Mouse (Mus musculus): Measurements from ENCODE around the gene Nup107.
"Not testable (repeated sequence)": the region's sequence is repeated elsewhere in the genome, so short reads cannot be mapped to it uniquely, and the experiment has no call there.

Gene Nup107

DNA sequence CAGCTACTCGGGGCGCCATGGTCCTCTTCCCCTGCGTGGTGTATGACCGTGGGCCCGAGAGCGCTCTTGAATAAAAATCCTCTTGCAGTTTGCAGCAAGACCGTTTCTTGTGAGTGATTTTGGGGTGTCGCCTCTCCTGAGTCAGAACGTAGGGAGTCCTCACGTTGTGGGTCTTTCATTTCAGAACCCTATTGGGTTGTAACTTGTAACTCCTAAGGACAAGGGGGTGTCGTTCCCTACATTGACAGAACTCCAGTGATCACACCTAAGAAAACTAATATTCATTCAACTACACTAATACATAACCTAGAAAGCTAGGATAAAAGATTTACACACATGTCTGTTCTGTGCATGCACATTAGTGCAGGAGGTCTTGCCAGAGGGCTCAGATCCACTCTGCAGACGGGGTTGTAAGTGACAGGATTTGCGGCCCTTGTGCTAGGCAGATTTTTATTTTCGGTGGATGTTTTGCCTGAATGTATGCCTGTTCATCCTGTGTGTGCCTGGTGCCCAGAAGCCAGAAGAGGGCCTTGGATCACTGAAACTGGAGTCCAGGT lies 42.6 kb downstream of the Nup107 start:
- DNase-seq: no peak

DNA sequence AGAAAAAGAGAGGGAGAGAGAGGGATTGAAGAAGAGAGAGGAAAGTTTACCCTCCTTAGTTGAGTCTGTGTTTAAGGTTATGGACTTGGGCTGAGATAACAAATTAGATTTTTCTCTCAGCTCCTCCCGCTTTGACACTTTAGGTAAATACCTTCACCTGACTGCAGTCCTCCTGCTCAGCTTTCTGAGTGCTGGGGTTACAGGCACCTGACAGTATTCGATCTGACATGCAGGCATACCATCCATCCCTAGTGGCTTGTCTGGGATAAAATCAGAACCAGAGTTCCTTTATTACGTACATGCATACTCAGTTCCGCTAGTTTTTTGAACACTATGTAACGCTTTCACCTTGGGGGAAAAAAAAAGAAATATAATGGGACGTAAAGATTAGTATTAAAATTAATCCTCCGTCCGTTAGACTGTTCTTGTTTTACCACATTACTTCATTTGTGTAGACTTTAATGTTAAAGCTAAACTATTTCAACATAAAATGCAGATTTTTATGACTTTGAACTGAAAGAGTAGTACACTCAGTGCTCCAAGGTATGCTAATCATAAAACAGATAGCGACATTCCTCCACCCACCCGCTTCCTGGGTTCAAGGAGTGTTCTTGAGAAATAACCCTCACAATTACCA lies 43.3 kb downstream of the Nup107 start:
- DNase-seq: no peak

GRCm38 (mm10) chr10:117748276-117749049 lies 44.0 kb downstream of the Nup107 start:
- DNase-seq: no peak

DNA sequence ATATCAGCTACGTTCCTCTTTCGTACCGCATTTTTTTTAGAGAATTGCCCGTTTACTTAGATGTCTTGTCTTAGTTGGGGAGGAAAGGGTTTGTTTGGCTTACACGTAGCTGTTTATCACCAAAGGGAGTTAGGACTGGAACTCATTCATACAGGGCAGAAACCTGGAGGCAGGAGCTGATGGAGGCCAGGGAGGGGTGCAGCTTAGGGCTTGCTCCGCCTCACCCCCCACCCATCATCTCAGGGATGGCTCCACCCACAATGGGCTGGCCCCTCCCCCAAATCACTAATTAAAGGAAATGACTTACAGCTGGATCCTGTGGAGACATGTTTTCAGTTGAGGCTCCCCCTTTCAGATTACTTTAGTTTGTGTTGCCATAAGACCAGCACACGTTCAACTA lies 44.8 kb downstream of the Nup107 start:
- no peak for DNase-seq

- peak; percentile 99 for DNase-seq
Observed at GRCm38 (mm10) chr10:117746297-117746883, 46.1 kb downstream of the Nup107 start, which contains the start of gene Slc35e3. Gene Slc35e3 (minus strand): TSS chr10:117746365.

- DNase-seq: peak; percentile 46
Observed at GRCm38 (mm10) chr10:117745570-117746296, 46.8 kb downstream of the Nup107 start.

DNA sequence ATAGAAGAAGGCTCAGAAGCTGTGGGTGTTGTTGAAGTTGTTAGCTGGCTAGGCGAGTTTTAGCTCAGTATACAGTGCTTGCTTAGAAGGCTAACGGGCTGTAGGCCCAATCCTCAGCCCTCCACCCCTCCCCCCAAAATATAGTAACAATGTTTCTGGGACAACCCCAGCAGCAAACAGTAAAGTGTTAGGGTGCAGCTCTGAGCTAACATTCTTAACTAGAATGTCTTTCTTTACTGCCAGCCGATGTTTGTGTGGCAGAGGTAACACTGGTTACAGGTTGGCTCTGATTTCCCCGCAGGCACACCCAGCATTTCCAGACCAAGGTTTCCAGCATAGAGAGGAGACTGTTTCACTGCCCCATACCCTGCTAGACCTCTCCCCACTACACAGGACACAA lies 48.6 kb downstream of the Nup107 start:
- DNase-seq: no peak

DNA sequence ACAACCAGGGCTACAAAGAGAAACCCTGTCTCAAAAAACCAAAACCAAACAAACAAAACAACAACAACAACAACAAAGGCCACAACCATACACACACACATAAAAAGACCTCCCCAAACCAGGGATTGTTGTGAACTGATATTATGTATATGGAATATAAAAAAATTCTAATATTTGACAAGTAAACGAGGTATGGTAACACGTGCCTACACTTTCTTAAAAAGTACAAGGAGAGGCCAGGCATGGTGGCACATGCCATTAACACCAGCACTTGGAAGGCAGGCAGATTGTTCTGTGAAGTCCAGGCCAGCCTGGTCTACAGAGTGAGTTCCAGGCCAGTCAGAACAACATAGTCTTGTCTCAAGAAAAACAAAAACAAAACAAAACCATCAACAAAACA lies 49.3 kb downstream of the Nup107 start:
- no peak for DNase-seq

- no peak for DNase-seq
Observed at GRCm38 (mm10) chr10:117742618-117743017, 49.9 kb downstream of the Nup107 start.

- no peak for DNase-seq
Observed at GRCm38 (mm10) chr10:117741698-117742475, 50.6 kb downstream of the Nup107 start.

DNA sequence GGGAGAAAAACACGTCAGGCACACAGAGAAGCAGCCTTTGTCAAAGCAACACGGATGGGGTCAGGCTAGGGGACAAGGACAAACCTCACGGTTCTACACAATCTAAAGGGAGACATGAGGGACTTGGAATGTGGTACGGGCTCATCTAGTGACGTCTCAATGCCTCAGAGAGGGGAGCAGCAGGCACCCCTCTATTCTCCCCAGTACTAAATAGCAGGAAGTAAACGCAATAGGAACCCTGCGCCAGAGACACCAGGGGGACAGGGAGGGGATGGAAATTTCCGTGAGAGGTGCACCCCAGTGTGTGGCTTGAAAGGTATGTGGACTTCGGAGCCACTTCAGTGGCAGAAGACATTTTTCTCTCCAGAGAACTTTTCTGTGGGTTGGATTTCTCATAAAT lies 51.6 kb downstream of the Nup107 start:
- DNase-seq: no peak

DNA sequence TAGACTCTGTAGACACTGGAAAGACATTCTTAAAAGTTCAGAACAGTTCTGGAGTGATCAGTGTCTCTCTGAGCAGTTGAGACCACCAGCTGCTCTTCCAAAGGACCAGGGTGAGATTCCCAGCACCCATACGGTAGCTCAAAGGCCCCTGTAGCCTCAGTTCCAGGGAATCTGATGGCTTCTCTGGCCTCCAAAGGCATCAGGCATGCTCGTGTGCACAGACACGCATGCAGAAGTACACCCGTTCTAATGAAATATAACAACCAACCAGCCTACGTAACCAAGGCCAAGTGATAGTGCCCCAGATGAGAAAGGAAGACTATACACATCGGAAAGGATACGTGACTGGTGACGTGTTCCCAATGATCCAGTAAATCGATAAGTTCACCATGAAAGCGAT lies 52.3 kb downstream of the Nup107 start:
- DNase-seq: no peak

- no peak for DNase-seq
Observed at GRCm38 (mm10) chr10:117739648-117739948, 52.9 kb downstream of the Nup107 start.

DNA sequence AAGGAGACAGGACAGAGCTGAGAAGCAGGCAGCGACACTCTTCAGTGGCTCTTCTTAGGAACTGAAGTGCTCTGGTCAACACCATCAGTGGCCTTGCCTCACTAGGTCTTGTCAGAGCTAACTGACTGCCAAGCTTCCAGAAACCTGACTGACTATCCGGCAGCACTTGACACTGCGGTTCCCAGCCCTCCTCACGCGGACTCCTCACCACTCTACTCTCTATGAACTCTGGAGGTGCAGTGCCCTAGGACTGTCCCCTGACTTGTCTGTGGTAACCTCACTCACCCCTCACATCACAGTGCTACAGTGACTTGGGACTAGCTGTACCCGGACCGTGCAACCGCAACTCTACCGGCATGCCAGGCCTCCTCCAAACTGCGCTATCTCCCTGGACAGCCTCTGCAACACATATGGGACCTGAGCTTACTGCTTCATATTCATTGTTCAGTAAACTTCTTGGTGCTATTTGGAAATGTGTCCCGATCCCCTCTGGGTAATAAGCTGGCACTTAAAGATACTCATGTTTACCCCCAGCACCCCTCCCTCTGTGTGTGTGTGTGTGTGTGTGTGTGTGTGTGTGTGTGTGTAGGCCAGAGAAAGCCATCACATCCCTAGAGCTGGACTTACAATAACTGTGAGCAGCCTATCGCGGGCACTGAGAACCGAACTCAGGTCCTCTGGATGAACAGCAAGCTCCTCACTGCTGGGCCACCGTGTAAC lies 53.4 kb downstream of the Nup107 start:
- DNase-seq: no peak

DNA sequence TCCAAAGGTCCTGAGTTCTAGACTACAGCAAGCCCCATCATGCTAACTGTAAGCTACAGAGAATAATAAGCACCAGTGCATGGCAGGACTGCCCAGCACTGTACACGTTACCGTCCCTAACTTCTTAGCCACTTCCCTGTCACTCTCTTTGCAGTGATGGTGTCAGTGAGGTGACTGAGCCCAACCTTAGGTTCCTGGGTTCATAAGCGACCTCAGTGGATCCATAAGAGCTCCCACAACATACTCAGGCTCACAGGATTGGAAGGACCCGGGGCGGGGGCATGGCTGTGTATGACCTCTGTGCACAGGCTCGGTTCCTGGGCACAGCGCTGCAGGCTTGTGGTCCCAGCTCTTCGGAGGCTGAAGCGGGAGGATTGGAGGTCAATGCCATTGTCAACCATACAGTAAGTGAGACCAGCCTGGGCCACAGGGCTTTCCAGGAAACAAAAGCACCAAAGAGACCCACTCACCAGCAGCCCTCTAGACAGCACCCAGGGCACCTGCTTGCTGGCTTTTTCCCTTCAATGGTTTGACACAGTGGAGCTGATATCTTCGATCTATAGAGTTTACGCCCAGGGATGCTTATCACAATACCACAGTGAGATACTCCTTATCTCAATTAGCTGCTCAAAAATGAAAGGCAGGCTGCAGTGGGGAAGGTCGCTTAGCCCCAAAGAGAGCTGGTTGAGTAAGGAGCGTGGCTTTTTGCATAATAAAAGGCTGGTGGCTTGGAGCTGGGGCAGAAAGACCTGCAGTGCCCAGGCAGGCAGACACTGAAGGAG lies 54.2 kb downstream of the Nup107 start:
- DNase-seq: no peak

DNA sequence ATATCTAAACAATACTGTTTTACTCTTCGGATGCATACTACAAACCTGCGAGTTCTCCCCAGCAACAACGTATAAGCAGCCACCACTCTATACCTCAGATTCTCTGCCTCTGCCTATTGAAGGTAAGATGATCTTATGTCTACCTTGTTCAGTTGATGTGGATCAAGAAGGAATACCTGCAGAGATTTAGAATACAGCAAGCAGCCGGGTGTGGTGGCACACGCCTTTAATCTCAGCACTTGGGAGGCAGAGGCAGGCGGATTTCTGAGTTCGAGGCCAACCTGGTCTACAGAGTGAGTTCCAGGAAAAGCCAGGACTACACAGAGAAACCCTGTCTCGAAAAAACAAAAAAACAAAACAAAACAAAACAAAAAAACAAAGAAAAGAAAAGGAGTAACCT lies 55.0 kb downstream of the Nup107 start:
- not testable (repeated sequence) for DNase-seq

DNA sequence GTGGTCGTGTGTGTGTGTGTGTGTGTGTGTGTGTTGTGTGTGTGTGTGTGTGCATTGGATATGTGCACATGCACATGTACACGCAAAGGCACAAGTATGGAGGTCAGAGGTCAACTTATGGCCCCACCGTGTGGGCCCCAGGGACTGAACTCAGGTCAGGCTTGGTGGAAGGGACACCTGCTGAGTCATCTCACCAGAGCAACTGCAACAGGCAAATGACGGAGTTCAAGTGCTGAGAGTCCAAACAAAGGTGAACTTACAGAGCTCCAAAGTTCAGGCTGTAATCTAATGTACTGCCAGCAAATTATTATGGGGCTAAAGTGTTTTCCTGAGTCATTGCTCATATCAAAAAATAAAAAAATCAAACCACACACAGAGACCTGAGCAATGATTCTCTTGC lies 55.4 kb downstream of the Nup107 start:
- DNase-seq: no peak

DNA sequence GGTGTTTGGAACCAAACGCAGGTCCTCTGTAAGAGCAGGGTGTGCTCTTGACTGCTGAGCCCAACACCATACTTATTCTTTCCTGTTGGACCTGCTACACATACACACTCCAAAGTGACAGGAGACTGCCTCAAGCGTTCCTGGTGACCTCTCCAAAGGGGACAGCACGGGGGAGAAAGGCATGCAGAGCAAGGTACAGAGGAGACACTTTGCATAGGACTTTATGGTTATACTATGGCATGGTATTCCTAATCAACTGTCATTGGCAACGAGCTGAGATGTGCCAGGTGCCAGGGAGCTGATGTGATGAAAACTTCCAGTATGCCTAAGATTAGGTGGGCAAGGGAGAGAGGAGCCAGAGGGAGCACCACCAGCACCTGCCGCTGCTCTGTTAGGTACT lies 55.9 kb downstream of the Nup107 start:
- DNase-seq: no peak

- DNase-seq: not testable (repeated sequence)
Observed at GRCm38 (mm10) chr10:117735396-117735795, 57.1 kb downstream of the Nup107 start.

DNA sequence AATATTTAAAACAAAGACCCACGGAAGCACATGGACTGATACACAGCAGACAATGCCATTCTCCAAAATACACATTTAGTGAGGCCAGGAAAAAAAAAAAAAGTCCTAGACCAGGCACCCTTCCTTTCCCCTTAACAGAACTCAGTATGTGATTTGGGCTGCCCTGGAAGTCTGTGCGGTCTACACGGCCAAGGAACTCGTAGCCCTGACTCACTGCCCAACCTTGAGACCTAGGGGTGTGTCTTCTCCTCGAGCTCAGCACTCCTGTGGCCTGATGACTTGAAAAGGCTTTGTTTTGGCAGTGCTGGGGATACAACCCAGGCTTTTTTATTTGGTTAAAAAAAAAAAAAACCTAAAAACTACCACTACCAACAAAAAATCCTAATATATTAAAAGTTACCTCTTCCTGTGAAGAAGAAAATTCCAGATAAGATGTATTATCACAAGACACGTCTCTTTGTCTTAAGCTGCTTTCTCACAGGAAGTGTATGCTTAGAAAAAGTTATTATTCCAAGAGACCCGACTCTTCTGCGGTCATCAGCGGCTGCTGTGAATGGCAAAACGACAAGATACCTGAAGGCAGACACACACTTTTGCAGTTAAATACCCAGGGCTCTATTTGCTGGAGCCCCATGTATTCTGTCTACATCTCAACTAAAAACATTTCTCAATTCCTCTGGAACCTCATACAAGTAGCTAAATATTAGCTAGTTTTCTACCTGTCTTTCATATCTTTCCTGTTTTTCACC lies 58.2 kb downstream of the Nup107 start:
- DNase-seq: not testable (repeated sequence)
